Mouse (Mus musculus) kidney, postnatal 0 days (tissue): ENCODE measurements around the gene Tppp3. TPM values are rescaled to one million over a fixed set of nuclear protein-coding genes. Genes with fewer than 3 reads are reported as not detected.

Experiments
- ATAC-seq: fragments of 200-750 bp; cut with Nextera tagmentation; replicated peaks from 2 replicates; pipeline ENCODE4 v1.8.0; 2017; ENCODE audit warnings: low read depth, moderate number of reproducible peaks, moderate TSS enrichment, moderate library complexity; ENCODE audit not compliant: low FRiP score
- DNase-seq: peaks from one replicate; pipeline ENCODE4 v3.0.0-alpha.2; 2016; ENCODE audit warnings: low spot score
- H3K27ac ChIP-seq: fragments of 300-500 bp; sonication (generic); 2 replicates; pipeline ENCODE4 v1.5.1; 2014; ENCODE audit warnings: mild to moderate bottlenecking
- H3K27me3 ChIP-seq: fragments of 300-500 bp; sonication (generic); 2 replicates; pipeline ENCODE4 v1.6.1; 2014; ENCODE audit warnings: low read length, mixed read lengths; ENCODE audit not compliant: insufficient read depth
- H3K36me3 ChIP-seq: fragments of 300-500 bp; sonication (generic); 2 replicates; pipeline ENCODE4 v1.6.1; 2014; ENCODE audit warnings: low read length, mixed read lengths; ENCODE audit not compliant: insufficient read depth
- H3K4me1 ChIP-seq: fragments of 300-500 bp; sonication (generic); replicated peaks from 2 replicates; pipeline ENCODE4 v1.6.1; 2014; ENCODE audit warnings: antibody characterized with exemption, low read length, mixed read lengths; ENCODE audit not compliant: insufficient read depth
- H3K4me2 ChIP-seq: fragments of 300-500 bp; sonication (generic); 2 replicates; pipeline ENCODE4 v1.6.1; 2014; ENCODE audit warnings: mild to moderate bottlenecking, low read length, moderate library complexity, mixed read lengths
- H3K4me3 ChIP-seq: fragments of 300-500 bp; sonication (generic); replicated peaks from 2 replicates; pipeline ENCODE4 v1.5.1; 2014; ENCODE audit warnings: low read depth, low read length
- H3K9ac ChIP-seq: fragments of 300-500 bp; sonication (generic); 2 replicates; pipeline ENCODE4 v1.6.1; 2014; ENCODE audit warnings: low read depth, low read length
- H3K9me3 ChIP-seq: fragments of 300-500 bp; sonication (generic); replicated peaks from 2 replicates; pipeline ENCODE4 v1.6.1; 2016; ENCODE audit warnings: low read length, inconsistent platforms, mixed read lengths
- CTCF ChIP-seq: IDR thresholded peaks from 2 replicates; pipeline ENCODE4 v1.5.1; 2016; ENCODE audit warnings: antibody characterized with exemption, low read depth, mild to moderate bottlenecking, moderate library complexity
- WGBS: fragments of 180-500 bp; shearing (Covaris S2); extraction: QIAGEN DNeasy Blood & Tissue Kit; methylation state at CpG from one replicate; pipeline ENCODE4 v1.1.7; 2014; 5-methylcytosine and 5-hydroxymethylcytosine counted together
- polyA plus RNA-seq: library from polyadenylated mRNA; unstranded; fragments of >200 nt; fragmentation: Nextera tagmentation; extraction: Ambion mirVana; gene quantifications from 2 replicates; pipeline ENCODE4 v1.2.1, GENCODE M21; 2015

Tppp3 gene
- 15.6 and 19.4 TPM in 2 replicates for polyA plus RNA-seq

DNA sequence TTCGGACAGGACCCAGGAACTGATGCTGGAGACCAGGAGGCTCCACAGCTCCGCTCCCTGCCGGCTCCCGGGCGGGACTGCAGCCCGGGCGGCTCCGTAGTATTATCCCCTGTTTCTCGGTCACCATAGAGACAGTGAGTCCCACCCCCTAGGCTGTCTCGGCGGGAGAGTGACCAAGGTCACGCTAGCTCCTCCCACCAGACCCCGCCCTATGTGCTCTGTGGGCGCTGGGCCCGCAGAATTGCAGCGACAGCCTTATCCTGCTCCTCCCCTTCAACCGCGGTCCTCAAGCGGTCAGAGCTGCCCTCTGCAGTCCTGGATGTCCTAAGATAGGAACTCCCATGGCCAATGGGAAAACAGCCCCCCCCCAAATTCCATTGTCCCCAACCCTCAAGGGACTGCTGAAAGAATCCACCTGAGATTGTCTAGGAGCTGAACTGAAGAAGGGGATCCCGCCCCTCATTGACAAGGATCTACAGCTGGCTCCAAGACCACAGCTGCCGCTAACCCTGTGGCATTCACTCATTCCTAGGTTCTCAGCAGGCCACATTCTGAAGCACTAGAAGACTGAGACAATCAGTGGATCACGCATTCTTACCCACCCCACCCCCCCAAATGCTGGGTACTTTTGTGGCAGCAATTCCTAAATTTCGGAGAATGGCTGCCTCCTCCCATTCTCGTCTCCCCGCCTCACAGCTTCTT, at the start of gene Tppp3:
TSS of gene Tppp3 (minus strand) at position 213 of the 702 bp plus-strand sequence.
- Histone ChIP-seq H3K9ac (0 out of 2 replicates have a peak within 1 kb of the TSS, but pooled peaks have one; percentile 14), H3K4me3 (peak within 1 kb of the TSS; percentile 21), H3K27me3 (no peaks in the 10 kb centered on the region), H3K27ac (peak within 1 kb of the TSS; percentile 22; the same call in 1 of the 2 replicates), H3K36me3 (peaks cover 10% of the 10 kb centered on the region; the same call in 1 of the 2 replicates), H3K4me1 (peaks cover 25% of the 10 kb centered on the region), H3K9me3 (no peaks in the 10 kb centered on the region), H3K4me2 (peak within 1 kb of the TSS; percentile 58)
- peak; percentile 98 for DNase-seq
- peak; percentile 75 for TF ChIP-seq CTCF
- WGBS, result 8% methylated on average over 25 of the region's 25 CpGs
- peak; percentile 97 for ATAC-seq

- Histone ChIP-seq H3K4me1 (peaks cover 34% of the 10 kb centered on the region; the same call in 1 of the 2 replicates), H3K4me2 (peak overlapping the region; percentile 86; the same call in 1 of the 2 replicates), H3K27ac (no peak overlapping the region), H3K4me3 (no peak overlapping the region), H3K9ac (no peak overlapping the region), H3K9me3 (no peaks in the 10 kb centered on the region), H3K36me3 (peaks cover 16% of the 10 kb centered on the region; the same call in 1 of the 2 replicates), H3K27me3 (no peaks in the 10 kb centered on the region)
- no peak for DNase-seq
- WGBS, result 2% methylated on average over 3 of the region's 3 CpGs
- TF ChIP-seq CTCF, result no peak
- no peak for ATAC-seq
Observed at GRCm38 (mm10) chr8:105521061-105521460, 49.7 kb upstream of the Tppp3 start.

GRCm38 (mm10) chr8:105520521-105520920, 49.2 kb upstream of the Tppp3 start:
- H3K4me2 ChIP-seq, result peak overlapping the region; percentile 86; the same call in 1 of the 2 replicates
- peaks cover 35% of the 10 kb centered on the region; the same call in 1 of the 2 replicates for H3K4me1 ChIP-seq
- no peak overlapping the region for H3K27ac ChIP-seq
- H3K27me3 ChIP-seq, result no peaks in the 10 kb centered on the region
- ATAC-seq, result no peak
- DNase-seq, result no peak
- no peak overlapping the region for H3K4me3 ChIP-seq
- TF ChIP-seq CTCF, result no peak
- 47% methylated on average over 5 of the region's 5 CpGs for WGBS
- H3K9ac ChIP-seq, result no peak overlapping the region
- H3K36me3 ChIP-seq, result peaks cover 16% of the 10 kb centered on the region; the same call in 1 of the 2 replicates
- no peaks in the 10 kb centered on the region for H3K9me3 ChIP-seq

DNA sequence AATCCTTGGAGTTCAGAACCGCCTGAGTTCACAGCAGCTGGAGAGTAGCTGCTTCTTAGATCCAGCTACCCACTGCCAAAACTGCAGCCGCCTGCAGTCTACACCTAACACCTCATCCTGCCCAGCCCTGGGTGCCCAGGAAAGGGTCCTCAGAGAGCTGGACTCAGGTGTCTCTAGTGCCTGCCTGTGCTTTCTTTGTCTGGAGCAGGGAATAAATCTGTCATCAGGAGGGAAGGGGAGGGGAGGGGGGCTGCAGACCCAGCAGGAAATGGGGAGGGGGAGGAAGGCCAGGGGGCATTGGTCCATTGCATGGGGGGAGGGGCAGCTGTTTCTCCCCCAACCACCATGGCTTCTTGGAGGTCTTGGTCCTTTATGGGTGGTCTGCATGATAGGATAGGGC, 48.3 kb upstream of the Tppp3 start:
- WGBS, result 3% methylated on average over 2 of the region's 2 CpGs
- Histone ChIP-seq H3K4me2 (peak overlapping the region; percentile 86), H3K27ac (no peak overlapping the region), H3K27me3 (no peaks in the 10 kb centered on the region), H3K36me3 (peaks cover 8% of the 10 kb centered on the region; the same call in 1 of the 2 replicates), H3K4me3 (peak overlapping the region; percentile 39), H3K9ac (peak overlapping the region; percentile 49), H3K4me1 (peaks cover 35% of the 10 kb centered on the region; the same call in 1 of the 2 replicates), H3K9me3 (no peaks in the 10 kb centered on the region)
- ATAC-seq (no peak), DNase-seq (no peak)
- no peak for TF ChIP-seq CTCF

- 2% methylated on average over 68 of the region's 68 CpGs for WGBS
- Histone ChIP-seq H3K27me3 (no peaks in the 10 kb centered on the region), H3K4me1 (peaks cover 35% of the 10 kb centered on the region; the same call in 1 of the 2 replicates), H3K9me3 (no peaks in the 10 kb centered on the region), H3K27ac (peak within 1 kb of the TSS; percentile 26), H3K36me3 (0 out of 2 replicates have a peak, but pooled peaks cover 3% of the 10 kb centered on the region), H3K4me3 (peak within 1 kb of the TSS; percentile 39), H3K9ac (peak within 1 kb of the TSS; percentile 49), H3K4me2 (peak within 1 kb of the TSS; percentile 86)
- TF ChIP-seq CTCF, result 0 out of 2 replicates have a peak, but pooled peaks have one; percentile 2
- ATAC-seq (peak; percentile 60), DNase-seq (peak; percentile 44)
Observed at GRCm38 (mm10) chr8:105518436-105519313, 47.3 kb upstream of the Tppp3 start, which contains the start of gene Hsd11b2. TSS of gene Hsd11b2 (plus strand) at chr8:105518755.

DNA sequence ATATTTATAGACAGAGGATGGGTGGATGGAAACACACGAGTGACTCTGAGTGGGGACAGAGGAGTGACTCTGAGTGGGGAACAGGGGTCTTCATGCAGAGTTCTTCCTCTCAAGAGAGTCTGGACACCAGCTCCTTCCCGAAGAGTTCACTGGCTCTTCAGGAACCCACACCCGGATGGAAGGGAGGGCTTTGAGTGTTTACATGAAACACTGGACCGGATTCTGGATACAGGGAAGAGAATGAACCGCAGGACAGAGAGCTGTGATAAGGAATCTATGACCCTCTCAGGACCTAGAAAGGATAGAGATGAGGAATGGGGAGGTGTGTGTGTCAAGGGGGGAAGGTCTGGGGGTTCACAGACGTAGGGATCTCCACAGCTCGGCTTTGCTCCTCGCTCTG, 46.0 kb upstream of the Tppp3 start:
- H3K9ac ChIP-seq, result no peak overlapping the region
- peaks cover 32% of the 10 kb centered on the region; the same call in 1 of the 2 replicates for H3K4me1 ChIP-seq
- ATAC-seq (no peak), DNase-seq (peak; percentile 65)
- H3K27me3 ChIP-seq, result no peaks in the 10 kb centered on the region
- H3K4me3 ChIP-seq, result no peak overlapping the region
- WGBS, result 32% methylated on average over 8 of the region's 8 CpGs
- no peak overlapping the region for H3K27ac ChIP-seq
- H3K4me2 ChIP-seq, result peak overlapping the region; percentile 8
- H3K36me3 ChIP-seq, result 0 out of 2 replicates have a peak, but pooled peaks cover 3% of the 10 kb centered on the region
- no peaks in the 10 kb centered on the region for H3K9me3 ChIP-seq
- no peak for TF ChIP-seq CTCF
